Mouse (Mus musculus): ENCODE results near the gene Dcp1a.

DNA sequence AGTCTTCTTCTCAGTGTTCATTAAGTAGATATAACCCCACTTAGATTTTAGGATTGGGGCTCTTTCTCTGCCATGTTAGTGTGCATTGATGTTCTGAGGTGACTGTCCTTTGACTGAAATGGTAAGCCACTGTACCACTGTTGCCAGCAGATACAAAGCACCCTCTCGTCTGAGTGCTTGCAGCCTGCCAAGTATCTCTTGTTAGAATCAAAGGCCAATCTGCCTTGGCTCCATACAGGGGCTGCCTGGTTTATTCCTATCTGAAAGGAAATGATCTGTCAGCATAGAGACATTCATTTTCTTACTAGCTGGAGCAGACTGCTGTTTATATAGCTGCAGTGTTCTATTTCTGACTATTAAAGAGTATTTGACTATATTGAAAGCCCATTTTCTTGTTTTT lies 13.9 kb downstream of the Dcp1a start:
- TF ChIP-seq CTCF (IDR thresholded peaks at IDR 0.05; ENCODE audit: control insufficient read depth, insufficient read depth, insufficient read length) (no peak), CEBPB (IDR thresholded peaks at IDR 0.05; ENCODE audit: low read depth) (no peak), MYOD1 (IDR thresholded peaks at IDR 0.05; ENCODE audit: control insufficient read depth, insufficient read length, low read depth) (no peak)
